Mouse (Mus musculus): Measurements from ENCODE around the gene Tank. TPM values are rescaled to one million over a fixed set of nuclear protein-coding genes. Genes with fewer than 3 reads are reported as not detected.
A peak's percentile ranks its signal among the peaks of the same experiment; 100 is the strongest.

Gene Tank
- total RNA-seq, 4 experiments from 2014 or later: 23.5 to 30.1 (median 25.9) TPM

GRCm38 (mm10) chr2:61580091-61580490 lies 1.7 kb downstream of the Tank start:
- DNase-seq (ENCODE audit: low spot score in 2 of 2): no peak

- DNase-seq (ENCODE audit: low spot score in 2 of 2): no peak
Measured at GRCm38 (mm10) chr2:61580555-61581080, 2.2 kb downstream of the Tank start.

DNA sequence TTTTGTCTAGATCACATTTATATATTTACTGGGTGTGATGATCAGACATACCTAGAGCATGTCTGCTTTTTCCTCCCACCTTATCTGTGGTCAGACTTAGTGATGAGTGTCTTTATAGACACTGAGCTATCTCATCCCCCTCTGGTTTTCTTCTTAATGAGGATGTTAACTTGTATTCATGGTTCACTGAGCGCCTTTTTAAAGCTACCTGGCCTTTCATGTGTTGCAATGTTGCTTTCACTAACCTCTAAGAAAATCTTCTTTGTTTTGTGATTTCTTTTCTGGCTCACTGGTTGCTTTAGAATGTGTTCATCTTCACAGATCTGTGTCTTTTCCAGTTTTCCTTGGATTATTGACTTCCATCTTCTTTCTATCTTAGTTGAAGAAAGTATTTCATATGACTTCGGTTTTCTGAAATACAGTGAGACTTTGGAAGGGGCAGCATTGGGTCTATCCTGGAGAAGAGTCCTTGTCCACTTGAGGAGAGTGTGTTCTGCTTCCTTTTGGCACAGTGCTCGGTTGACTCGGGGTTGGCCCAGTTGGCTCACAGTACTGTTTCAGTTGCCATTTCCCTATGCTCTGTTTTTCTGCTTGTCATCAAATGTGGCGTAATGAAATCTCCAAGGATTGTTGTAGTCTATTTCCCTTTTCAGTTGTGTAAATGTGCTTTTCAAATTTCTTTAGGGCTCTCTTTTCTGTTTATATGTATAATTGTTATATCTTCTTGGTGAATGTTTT lies 4.4 kb downstream of the Tank start:
- no peak for DNase-seq (ENCODE audit: low spot score in 2 of 2)

- no peak for DNase-seq (ENCODE audit: low spot score in 2 of 2)
Measured at GRCm38 (mm10) chr2:61585447-61585846, 7.1 kb downstream of the Tank start.

GRCm38 (mm10) chr2:61586166-61586565 lies 7.8 kb downstream of the Tank start:
- DNase-seq (ENCODE audit: low spot score in 2 of 2): no peak

DNA sequence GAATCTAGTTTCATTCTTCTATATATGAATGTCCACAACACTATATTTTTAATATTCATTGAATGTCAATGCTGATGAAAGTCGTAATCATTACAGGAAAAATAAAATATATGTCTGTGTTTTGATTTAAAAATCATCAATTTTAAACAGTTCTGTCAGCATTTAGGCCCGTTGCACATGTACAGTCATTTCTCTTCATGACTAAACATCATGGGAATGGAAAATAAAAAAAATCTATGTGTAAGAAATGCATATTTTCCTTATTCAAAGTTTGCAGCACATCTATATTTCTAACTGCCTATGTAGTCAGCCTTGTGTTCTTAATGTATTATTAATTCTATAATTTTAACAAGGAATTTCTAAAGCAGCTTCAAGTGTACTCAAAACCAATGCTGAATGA lies 12.4 kb downstream of the Tank start:
- DNase-seq (ENCODE audit: low spot score in 2 of 2): no peak

GRCm38 (mm10) chr2:61592095-61592494 lies 13.7 kb downstream of the Tank start:
- no peak for DNase-seq (ENCODE audit: low spot score in 2 of 2)

GRCm38 (mm10) chr2:61592699-61593029 lies 14.3 kb downstream of the Tank start:
- DNase-seq (ENCODE audit: low spot score in 2 of 2): no peak

- peak; percentile 83 to 85 for DNase-seq (ENCODE audit: low spot score in 2 of 2)
Measured at GRCm38 (mm10) chr2:61593030-61593811, 14.8 kb downstream of the Tank start.

- no peak for DNase-seq (ENCODE audit: low spot score in 2 of 2)
Measured at GRCm38 (mm10) chr2:61593871-61594304, 15.5 kb downstream of the Tank start.

DNA sequence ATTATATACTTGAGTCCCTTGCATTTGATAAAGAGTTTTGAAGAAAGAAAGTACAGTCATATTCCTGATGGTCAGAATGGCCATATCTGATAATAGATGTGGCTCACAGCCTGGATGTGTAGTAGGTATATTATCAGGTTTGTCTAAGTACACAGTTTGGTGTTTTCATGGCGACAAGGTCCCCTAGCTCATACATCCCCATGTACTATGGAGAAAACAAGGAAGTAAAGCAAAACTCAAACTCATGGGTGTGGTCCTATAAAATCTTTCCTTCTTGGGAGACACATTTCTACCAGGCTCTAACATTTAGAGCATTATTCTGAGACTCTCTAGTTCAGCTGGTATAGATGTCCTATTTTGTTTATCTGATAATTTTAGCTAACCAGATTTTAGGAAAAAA lies 21.3 kb downstream of the Tank start:
- DNase-seq (ENCODE audit: low spot score in 2 of 2): no peak

- DNase-seq (ENCODE audit: low spot score in 2 of 2): no peak
Measured at GRCm38 (mm10) chr2:61603461-61603860, 25.1 kb downstream of the Tank start.

DNA sequence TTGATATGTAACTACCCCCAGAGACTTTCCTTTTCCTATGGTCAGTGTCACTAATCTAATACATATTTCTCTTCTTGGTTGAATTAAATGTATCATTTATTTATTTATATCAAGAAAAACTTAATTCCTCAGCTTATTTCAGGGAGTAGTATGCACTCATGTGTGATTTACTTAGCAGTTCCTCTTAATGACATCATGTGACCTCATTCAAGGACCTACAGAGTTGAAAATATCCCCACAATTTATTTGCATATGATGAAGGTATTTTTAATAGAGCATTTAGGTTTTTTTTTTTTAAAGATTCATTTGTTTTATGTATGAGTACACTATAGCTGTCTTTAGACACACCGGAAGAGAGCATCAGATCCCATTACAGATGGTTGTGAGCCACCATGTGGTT lies 28.6 kb downstream of the Tank start:
- DNase-seq (ENCODE audit: low spot score in 2 of 2): no peak

- DNase-seq (ENCODE audit: low spot score in 2 of 2): no peak
Measured at GRCm38 (mm10) chr2:61623996-61624395, 45.6 kb downstream of the Tank start.

DNA sequence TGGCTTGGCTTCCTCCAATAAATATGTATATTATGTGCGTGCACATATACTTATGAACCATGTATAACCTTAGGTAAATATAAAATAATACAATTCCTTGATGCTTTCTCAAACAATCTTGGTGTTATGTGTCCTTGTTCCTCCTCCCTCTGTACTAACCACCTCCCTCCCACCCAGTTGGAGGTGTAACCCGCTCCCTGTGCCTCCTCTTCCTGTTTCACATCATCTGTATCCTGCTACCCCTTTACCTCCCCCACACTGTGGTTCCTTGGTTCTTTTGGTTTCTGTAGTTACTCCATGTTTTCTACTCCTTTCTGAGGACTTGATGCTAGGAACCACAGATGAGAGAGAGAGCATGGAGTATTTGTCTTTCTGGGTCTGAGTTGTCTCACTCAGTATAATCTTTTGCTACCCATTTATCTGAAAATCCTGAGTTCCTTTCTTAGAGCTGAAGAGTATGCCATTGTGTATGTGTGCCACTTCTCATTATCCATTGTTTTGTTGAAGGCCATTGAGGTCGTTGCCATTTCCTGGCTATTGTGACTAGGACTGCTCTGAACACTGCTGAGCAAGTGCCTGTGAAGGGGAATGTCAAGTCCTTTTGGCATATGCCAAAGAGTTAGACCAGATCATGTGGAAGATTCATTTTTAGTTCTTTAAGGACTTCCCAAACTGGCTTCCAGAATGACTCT lies 52.6 kb downstream of the Tank start:
- DNase-seq (ENCODE audit: low spot score in 2 of 2): no peak

GRCm38 (mm10) chr2:61635099-61635498 lies 56.7 kb downstream of the Tank start:
- DNase-seq (ENCODE audit: low spot score in 2 of 2): no peak

GRCm38 (mm10) chr2:61638182-61638581 lies 59.8 kb downstream of the Tank start:
- DNase-seq (ENCODE audit: low spot score in 2 of 2): no peak

DNA sequence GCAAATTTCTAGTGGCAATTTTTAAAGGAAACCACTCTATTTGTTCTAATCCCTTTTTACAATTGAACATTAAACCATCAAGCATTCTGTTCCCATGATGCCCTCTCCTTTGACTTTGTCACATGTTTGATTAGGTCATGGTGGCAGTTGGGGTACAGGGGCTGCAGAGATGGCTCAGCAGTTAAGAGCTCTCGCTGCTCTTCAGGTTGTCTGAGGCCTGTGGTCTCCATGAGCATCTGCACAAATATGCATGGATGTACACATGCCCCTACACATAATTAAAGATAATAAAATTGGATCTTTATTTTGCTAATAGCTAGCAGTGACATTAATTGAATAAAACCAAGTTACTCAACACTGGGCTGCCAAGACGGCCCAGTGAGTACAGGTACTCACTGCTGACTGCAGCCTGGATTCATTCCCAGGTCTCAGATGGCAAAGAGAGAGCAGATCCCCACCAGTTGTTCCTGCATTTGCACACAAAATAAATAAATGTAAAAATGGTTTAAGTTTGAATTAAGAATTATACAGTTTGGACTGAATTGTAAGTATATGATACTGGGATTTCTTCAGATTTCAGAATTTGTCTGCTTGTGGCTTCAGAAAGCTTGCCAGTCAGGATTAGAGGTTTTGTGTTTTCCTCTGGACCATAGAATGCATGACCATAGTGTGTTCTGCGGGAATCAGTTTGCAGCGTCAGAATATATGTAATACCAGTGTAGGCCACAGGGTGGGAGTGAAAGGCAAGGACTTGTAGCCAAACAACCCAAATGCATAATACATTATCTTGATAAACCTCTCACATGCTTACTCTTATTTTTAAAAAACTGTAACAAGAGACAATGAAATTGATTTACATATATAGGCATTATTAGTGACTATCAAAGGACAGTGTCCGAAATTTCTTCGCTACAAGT lies 64.3 kb downstream of the Tank start:
- peak; percentile 16 to 71 for DNase-seq (ENCODE audit: low spot score in 2 of 2)

GRCm38 (mm10) chr2:61651206-61651605 lies 72.8 kb downstream of the Tank start:
- DNase-seq (ENCODE audit: low spot score in 2 of 2): no peak

DNA sequence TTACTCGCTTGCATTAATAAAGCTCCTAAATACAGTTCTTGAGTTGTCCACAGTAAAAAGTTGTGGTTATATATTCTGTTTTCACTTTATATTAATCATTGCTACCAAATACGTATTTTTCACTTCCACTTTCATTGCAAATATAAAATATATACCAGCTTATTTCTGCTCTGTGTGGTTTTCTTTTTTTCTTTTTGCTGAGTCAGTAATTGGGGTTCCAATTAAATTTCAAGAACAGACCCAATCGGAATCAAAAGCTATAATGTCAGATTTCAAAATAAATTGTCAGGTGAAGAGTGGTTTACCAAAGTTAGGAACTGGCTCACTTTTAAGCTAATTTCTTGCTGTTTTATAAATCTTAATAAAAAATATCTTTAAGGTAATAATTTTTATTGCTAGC lies 73.3 kb downstream of the Tank start:
- no peak for DNase-seq (ENCODE audit: low spot score in 2 of 2)

- DNase-seq (ENCODE audit: low spot score in 2 of 2): no peak
Measured at GRCm38 (mm10) chr2:61655046-61655381, 76.6 kb downstream of the Tank start.

Measured in layer of hippocampus, adult 8-10 months (tissue).